Mouse (Mus musculus) limb, embryonic 12.5 days (tissue): Measurements from ENCODE around the gene Cbfa2t2. TPM values are rescaled to one million over a fixed set of nuclear protein-coding genes. Genes with fewer than 3 reads are reported as not detected.
A peak's percentile ranks its signal among the peaks of the same experiment; 100 is the strongest.

Experiments
- ATAC-seq: fragments of 200-750 bp; cut with Nextera tagmentation; 2 replicates; pipeline ENCODE4 v1.8.0; 2017; ENCODE audit warnings: low read depth, moderate TSS enrichment; ENCODE audit not compliant: insufficient number of reproducible peaks, insufficient read depth, low FRiP score, low TSS enrichment
- H3K27ac ChIP-seq: fragments of 300-500 bp; sonication (generic); 2 replicates; pipeline ENCODE4 v1.5.1; 2016; ENCODE audit warnings: mild to moderate bottlenecking, moderate library complexity
- H3K27me3 ChIP-seq: fragments of 300-500 bp; sonication (generic); 2 replicates; pipeline ENCODE4 v1.6.1; 2016; ENCODE audit warnings: mild to moderate bottlenecking, moderate library complexity
- H3K36me3 ChIP-seq: fragments of 300-500 bp; sonication (generic); 2 replicates; pipeline ENCODE4 v1.6.1; 2016; ENCODE audit warnings: mild to moderate bottlenecking, moderate library complexity
- H3K4me1 ChIP-seq: fragments of 300-500 bp; sonication (generic); replicated peaks from 2 replicates; pipeline ENCODE4 v1.6.1; 2016
- H3K4me2 ChIP-seq: fragments of 300-500 bp; sonication (generic); 2 replicates; pipeline ENCODE4 v1.6.1; 2016; ENCODE audit warnings: mild to moderate bottlenecking, moderate library complexity
- H3K4me3 ChIP-seq: fragments of 300-500 bp; sonication (generic); replicated peaks from 2 replicates; pipeline ENCODE4 v1.5.1; 2016; ENCODE audit warnings: mild to moderate bottlenecking
- H3K9ac ChIP-seq: fragments of 300-500 bp; sonication (generic); replicated peaks from 2 replicates; pipeline ENCODE4 v1.6.1; 2016; ENCODE audit warnings: mild to moderate bottlenecking, moderate library complexity
- H3K9me3 ChIP-seq: fragments of 300-500 bp; sonication (generic); 2 replicates; pipeline ENCODE4 v1.6.1; 2016; ENCODE audit warnings: mild to moderate bottlenecking, moderate library complexity
- whole genome bisulfite sequencing: fragments of 180-500 bp; shearing (Covaris S2); methylation state at CpG from one replicate; pipeline ENCODE4 v1.1.7; 2016; 5-methylcytosine and 5-hydroxymethylcytosine counted together
- polyA plus RNA-seq: library from polyadenylated mRNA; unstranded; fragments of >200 nt; fragmentation: Nextera tagmentation; extraction: Ambion mirVana; gene quantifications from 2 replicates; pipeline ENCODE4 v1.2.1, GENCODE M21; 2016

The Cbfa2t2 gene
- polyA plus RNA-seq, 1 experiment from 2014 or later = 57.8 TPM

GRCm38 (mm10) chr2:154426188-154426904 is 9.9 kb upstream of the Cbfa2t2 start:
- H3K4me2 ChIP-seq = peak overlapping the region; percentile 66
- no peaks in the 10 kb centered on the region for H3K36me3 ChIP-seq
- ATAC-seq = 0 out of 2 replicates have a peak, but pooled peaks have one; percentile 54
- peaks cover 13% of the 10 kb centered on the region for H3K27me3 ChIP-seq
- 3% methylated on average over 25 of the region's 25 CpGs for WGBS
- peak overlapping the region; percentile 40 for H3K4me3 ChIP-seq
- no peak overlapping the region for H3K27ac ChIP-seq
- H3K9me3 ChIP-seq = peaks cover 4% of the 10 kb centered on the region; the same call in 1 of the 2 replicates
- H3K4me1 ChIP-seq = peaks cover 27% of the 10 kb centered on the region
- H3K9ac ChIP-seq = peak overlapping the region; percentile 56

- peak overlapping the region; percentile 56 for H3K9ac ChIP-seq
- no peaks in the 10 kb centered on the region for H3K36me3 ChIP-seq
- ATAC-seq = no peak
- H3K9me3 ChIP-seq = peaks cover 4% of the 10 kb centered on the region; the same call in 1 of the 2 replicates
- H3K4me3 ChIP-seq = peak overlapping the region; percentile 40
- peak overlapping the region; percentile 35; the same call in 1 of the 2 replicates for H3K27ac ChIP-seq
- WGBS = 30% methylated on average over 11 of the region's 11 CpGs
- peak overlapping the region; percentile 66 for H3K4me2 ChIP-seq
- H3K4me1 ChIP-seq = peaks cover 24% of the 10 kb centered on the region
- H3K27me3 ChIP-seq = peaks cover 13% of the 10 kb centered on the region
These were observed 9.1 kb upstream of the Cbfa2t2 start for GRCm38 (mm10) chr2:154426905-154427852.

- no peak overlapping the region for H3K9ac ChIP-seq
- H3K9me3 ChIP-seq = peaks cover 4% of the 10 kb centered on the region; the same call in 1 of the 2 replicates
- peaks cover 24% of the 10 kb centered on the region for H3K4me1 ChIP-seq
- H3K4me3 ChIP-seq = no peak overlapping the region
- H3K4me2 ChIP-seq = peak overlapping the region; percentile 48
- H3K36me3 ChIP-seq = no peaks in the 10 kb centered on the region
- peak overlapping the region; percentile 35; the same call in 1 of the 2 replicates for H3K27ac ChIP-seq
- peaks cover 13% of the 10 kb centered on the region for H3K27me3 ChIP-seq
- ATAC-seq = peak; percentile 74; the same call in 1 of the 2 replicates
- WGBS = 10% methylated on average over 17 of the region's 17 CpGs
These were observed 8.4 kb upstream of the Cbfa2t2 start for GRCm38 (mm10) chr2:154427853-154428360.

DNA sequence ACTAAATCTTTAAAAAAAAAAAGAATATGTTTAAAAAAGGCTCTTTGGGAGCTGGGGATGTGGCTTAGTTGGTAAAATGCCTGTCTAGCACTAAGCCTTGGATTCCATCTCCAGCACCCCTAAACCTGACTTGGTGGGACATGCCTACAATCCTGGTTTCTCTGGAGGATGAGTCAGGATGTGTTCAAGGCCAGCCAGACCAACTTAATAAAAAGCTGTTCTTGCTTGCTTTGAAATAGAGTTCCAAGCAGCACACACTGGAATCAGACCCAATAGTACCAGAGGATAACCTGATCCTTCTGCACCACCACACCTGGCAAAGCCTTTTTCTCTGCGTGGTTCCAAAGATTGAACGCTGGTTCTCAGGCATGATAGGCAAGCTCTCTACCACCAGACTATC is 5.7 kb upstream of the Cbfa2t2 start:
- Histone ChIP-seq H3K27me3 (peaks cover 13% of the 10 kb centered on the region), H3K36me3 (no peaks in the 10 kb centered on the region), H3K9ac (no peak overlapping the region), H3K4me1 (peaks cover 24% of the 10 kb centered on the region), H3K9me3 (peaks cover 2% of the 10 kb centered on the region; the same call in 1 of the 2 replicates), H3K4me3 (no peak overlapping the region), H3K27ac (no peak overlapping the region), H3K4me2 (no peak overlapping the region)
- ATAC-seq = no peak
- WGBS = 84% methylated on average over 2 of the region's 2 CpGs

- H3K4me3 ChIP-seq = no peak overlapping the region
- H3K27ac ChIP-seq = no peak overlapping the region
- H3K27me3 ChIP-seq = peaks cover 5% of the 10 kb centered on the region; the same call in 1 of the 2 replicates
- ATAC-seq = no peak
- no peak overlapping the region for H3K4me2 ChIP-seq
- peaks cover 12% of the 10 kb centered on the region for H3K4me1 ChIP-seq
- 59% methylated on average over 2 of the region's 2 CpGs for WGBS
- no peak overlapping the region for H3K9ac ChIP-seq
- H3K36me3 ChIP-seq = no peaks in the 10 kb centered on the region
- H3K9me3 ChIP-seq = no peaks in the 10 kb centered on the region
These were observed 3.6 kb upstream of the Cbfa2t2 start for GRCm38 (mm10) chr2:154432696-154433095.

DNA sequence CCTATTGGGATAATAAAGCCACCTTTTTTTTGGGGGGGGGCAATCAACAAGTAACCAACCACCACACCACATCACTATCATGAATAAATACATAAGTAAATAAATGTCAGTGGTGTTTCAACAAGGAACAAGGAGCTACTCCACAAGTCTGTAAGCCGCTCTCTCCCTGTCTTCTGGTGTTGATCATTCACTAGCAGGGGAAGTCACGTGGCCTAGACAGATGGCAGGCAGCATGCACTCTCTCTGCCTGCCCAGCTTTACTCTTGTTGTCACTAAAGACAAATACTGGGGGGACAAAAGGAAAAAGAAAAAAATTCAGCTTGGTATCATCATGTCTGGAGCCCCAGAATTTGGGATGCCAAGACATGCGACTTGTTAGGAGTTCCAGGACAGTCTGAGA is 2.9 kb upstream of the Cbfa2t2 start:
- H3K4me2 ChIP-seq = no peak overlapping the region
- H3K4me3 ChIP-seq = no peak overlapping the region
- H3K27me3 ChIP-seq = peaks cover 5% of the 10 kb centered on the region; the same call in 1 of the 2 replicates
- no peak for ATAC-seq
- H3K9ac ChIP-seq = no peak overlapping the region
- H3K9me3 ChIP-seq = no peaks in the 10 kb centered on the region
- no peak overlapping the region for H3K27ac ChIP-seq
- peaks cover 8% of the 10 kb centered on the region for H3K4me1 ChIP-seq
- 68% methylated on average over 3 of the region's 3 CpGs for WGBS
- H3K36me3 ChIP-seq = no peaks in the 10 kb centered on the region

DNA sequence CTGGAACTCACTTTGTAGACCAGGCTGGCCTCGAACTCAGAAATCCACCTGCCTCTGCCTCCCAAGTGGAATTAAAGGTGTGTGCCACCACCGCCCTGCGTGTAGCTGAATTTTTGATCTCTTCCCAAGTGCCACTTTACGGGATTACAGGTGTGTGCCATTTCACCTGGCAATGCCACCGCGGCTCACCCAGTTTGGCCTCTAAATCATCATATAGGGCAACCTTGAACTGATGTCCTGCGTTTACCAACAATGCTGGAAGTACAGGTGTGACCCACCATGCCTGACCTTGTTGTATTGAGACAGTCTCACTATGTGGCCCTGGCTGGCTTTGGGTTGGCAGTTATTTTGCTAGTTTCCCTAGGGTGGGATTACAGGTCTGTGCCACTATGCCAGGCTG is 1.6 kb upstream of the Cbfa2t2 start:
- no peak overlapping the region for H3K9ac ChIP-seq
- H3K4me3 ChIP-seq = no peak overlapping the region
- no peak for ATAC-seq
- no peaks in the 10 kb centered on the region for H3K9me3 ChIP-seq
- no peak overlapping the region for H3K4me2 ChIP-seq
- H3K27ac ChIP-seq = no peak overlapping the region
- H3K27me3 ChIP-seq = no peaks in the 10 kb centered on the region
- H3K4me1 ChIP-seq = peaks cover 18% of the 10 kb centered on the region
- no peaks in the 10 kb centered on the region for H3K36me3 ChIP-seq
- WGBS = 91% methylated on average over 7 of the region's 7 CpGs

GRCm38 (mm10) chr2:154436076-154436457 is 214 bp upstream of the Cbfa2t2 start:
- Histone ChIP-seq H3K4me2 (peak overlapping the region; percentile 49), H3K9me3 (no peaks in the 10 kb centered on the region), H3K4me3 (peak overlapping the region; percentile 92), H3K27ac (peak overlapping the region; percentile 97), H3K9ac (peak overlapping the region; percentile 97), H3K36me3 (no peaks in the 10 kb centered on the region), H3K27me3 (no peaks in the 10 kb centered on the region), H3K4me1 (peaks cover 29% of the 10 kb centered on the region)
- under 1% methylated on average over 44 of the region's 44 CpGs for WGBS
- peak; percentile 98 for ATAC-seq

GRCm38 (mm10) chr2:154437191-154437527 is 878 bp downstream of the Cbfa2t2 start:
- no peaks in the 10 kb centered on the region for H3K36me3 ChIP-seq
- peak overlapping the region; percentile 97 for H3K27ac ChIP-seq
- peak overlapping the region; percentile 97 for H3K9ac ChIP-seq
- peak overlapping the region; percentile 92 for H3K4me3 ChIP-seq
- H3K4me2 ChIP-seq = peak overlapping the region; percentile 57
- H3K4me1 ChIP-seq = peaks cover 29% of the 10 kb centered on the region
- 14% methylated on average over 7 of the region's 7 CpGs for WGBS
- no peaks in the 10 kb centered on the region for H3K27me3 ChIP-seq
- no peak for ATAC-seq
- no peaks in the 10 kb centered on the region for H3K9me3 ChIP-seq

DNA sequence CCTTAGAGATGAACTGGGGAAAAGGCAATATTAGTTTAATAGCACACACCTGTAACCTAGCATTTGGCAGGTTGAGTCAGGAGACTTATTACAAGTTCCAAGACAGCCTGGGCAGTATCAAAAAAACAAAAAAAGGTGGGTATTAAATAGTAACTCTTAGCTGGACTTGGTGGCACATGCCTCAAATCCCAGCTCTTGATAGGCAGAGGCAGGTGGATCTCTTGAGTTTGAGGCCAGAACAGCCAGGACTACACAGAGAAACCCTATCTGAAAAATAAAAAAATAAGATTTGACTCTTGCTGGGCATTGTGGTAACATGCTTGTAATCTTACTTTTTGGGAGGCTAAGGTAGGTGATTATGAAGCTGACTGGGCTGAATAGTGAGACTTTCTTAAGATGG is 4.2 kb downstream of the Cbfa2t2 start:
- no peak for ATAC-seq
- Histone ChIP-seq H3K27ac (no peak overlapping the region), H3K27me3 (no peaks in the 10 kb centered on the region), H3K4me1 (peaks cover 29% of the 10 kb centered on the region), H3K4me2 (no peak overlapping the region), H3K36me3 (peaks cover 8% of the 10 kb centered on the region), H3K9me3 (peaks cover 4% of the 10 kb centered on the region; the same call in 1 of the 2 replicates), H3K9ac (no peak overlapping the region), H3K4me3 (no peak overlapping the region)

DNA sequence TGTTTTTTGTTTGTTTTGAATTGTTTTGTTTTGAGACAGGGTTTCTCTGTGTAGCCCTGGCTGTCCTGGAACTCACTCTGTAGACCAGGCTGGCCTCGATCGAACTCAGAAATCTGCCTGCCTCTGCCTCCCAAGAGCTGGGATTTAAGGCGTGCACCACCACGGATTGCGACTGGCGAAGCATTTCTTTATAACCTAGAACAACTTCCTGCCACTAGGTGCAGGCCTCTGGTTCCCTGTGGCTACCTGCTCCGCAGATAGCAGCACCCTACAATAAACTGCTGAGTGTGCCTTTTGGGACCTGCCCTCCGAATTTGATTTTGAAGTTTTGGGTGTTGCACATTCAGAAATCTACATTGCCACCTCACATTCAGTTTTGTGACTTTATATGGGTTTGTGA is 11.5 kb downstream of the Cbfa2t2 start:
- Histone ChIP-seq H3K9ac (no peak overlapping the region), H3K4me1 (no peaks in the 10 kb centered on the region), H3K27me3 (no peaks in the 10 kb centered on the region), H3K36me3 (peaks cover 24% of the 10 kb centered on the region), H3K27ac (no peak overlapping the region), H3K9me3 (peaks cover 4% of the 10 kb centered on the region; the same call in 1 of the 2 replicates), H3K4me2 (no peak overlapping the region), H3K4me3 (no peak overlapping the region)
- WGBS = 97% methylated on average over 8 of the region's 8 CpGs
- ATAC-seq = no peak
